Mouse (Mus musculus): ENCODE results near the gene Dmxl2. TPM values are rescaled to one million over a fixed set of nuclear protein-coding genes. Genes with fewer than 3 reads are reported as not detected.

Gene Dmxl2
- 100 to 1,000 TPM; 199 to 209 TPM for total RNA-seq (2021)
- long read RNA-seq, partial matches to known transcripts = 10 of 13 reads
- long read RNA-seq, other reads (novel, unspliced or antisense) = 3 of 13 reads

- DNase-seq (ENCODE audit: low spot score in 2 of 2) = peak; percentile 87 to 90
These were observed at the start of gene Dmxl2 for GRCm38 (mm10) chr9:54501453-54502110. Gene Dmxl2 (minus strand): TSS chr9:54501626.

- DNase-seq (ENCODE audit: low spot score in 2 of 2) = no peak
These were observed 48.0 kb upstream of the Dmxl2 start for GRCm38 (mm10) chr9:54549433-54549832.

GRCm38 (mm10) chr9:54547536-54547935 lies 46.1 kb upstream of the Dmxl2 start:
- DNase-seq (ENCODE audit: low spot score in 2 of 2) = peak; percentile 67 to 68

GRCm38 (mm10) chr9:54544954-54545315 lies 43.5 kb upstream of the Dmxl2 start:
- DNase-seq (ENCODE audit: low spot score in 2 of 2) = no peak

- DNase-seq (ENCODE audit: low spot score in 2 of 2) = no peak
These were observed 43.0 kb upstream of the Dmxl2 start for GRCm38 (mm10) chr9:54544212-54544953.

DNA sequence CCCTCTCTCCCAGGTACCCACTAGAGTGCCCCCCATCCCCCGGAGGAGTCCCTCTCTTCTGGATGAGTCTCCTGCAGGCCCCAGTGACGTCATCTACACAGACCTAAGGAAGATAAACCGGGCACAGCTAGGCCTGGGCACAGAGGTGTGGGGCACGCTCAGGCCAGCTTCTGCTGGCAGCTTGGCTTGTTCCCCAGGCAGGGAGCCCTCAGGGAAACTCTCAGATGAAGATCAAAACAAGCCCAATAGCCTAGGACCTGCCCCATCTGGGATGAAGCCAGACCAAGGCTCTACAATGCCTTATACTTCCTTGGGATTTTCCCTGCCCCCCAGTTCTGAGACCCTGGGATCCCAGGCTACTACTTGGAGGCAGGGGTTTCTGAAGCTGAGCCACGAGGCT lies 39.4 kb upstream of the Dmxl2 start:
- no peak for DNase-seq (ENCODE audit: low spot score in 2 of 2)

- DNase-seq (ENCODE audit: low spot score in 2 of 2) = no peak
These were observed 37.3 kb upstream of the Dmxl2 start, which contains the start of gene Sh2d7 for GRCm38 (mm10) chr9:54538684-54539083. Gene Sh2d7 (plus strand): TSS chr9:54538984.

DNA sequence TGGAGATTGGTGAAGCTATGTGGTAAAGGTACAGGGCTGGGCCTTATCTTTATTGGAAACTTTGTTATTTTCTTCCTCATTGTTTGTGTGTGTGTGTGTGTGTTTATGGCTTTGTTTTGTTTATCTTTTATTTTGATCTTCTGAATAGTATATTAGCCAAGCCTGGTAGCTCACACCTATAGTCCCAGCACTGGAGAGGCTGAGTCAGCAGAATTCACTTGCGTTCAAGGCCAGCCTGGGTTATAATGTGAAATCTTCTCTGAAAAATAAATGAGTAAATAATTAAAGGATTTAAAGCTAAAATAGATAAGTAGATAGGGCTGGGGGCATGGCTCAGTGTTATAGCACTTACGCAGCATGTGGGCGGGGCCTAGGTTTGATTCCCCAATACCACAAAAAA lies 36.8 kb upstream of the Dmxl2 start:
- DNase-seq (ENCODE audit: low spot score in 2 of 2) = no peak

DNA sequence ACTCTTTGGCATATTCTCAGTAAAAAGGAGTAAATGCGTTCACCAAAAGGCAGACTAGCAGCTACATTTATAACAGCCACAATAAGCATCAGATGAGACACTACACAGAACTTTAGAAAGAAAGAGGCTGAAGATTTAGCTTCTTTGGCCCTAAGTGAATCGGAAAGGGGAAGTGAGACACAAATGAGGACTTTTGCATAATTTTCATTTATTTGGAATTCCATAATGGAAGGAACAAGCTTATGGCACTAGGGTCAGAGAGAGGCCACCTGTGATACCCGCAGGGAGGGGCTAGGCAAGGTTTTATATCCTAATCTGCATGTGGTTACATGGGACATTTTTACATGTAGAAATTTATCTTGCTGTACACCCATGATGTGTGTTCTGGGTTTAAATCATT lies 36.1 kb upstream of the Dmxl2 start:
- DNase-seq (ENCODE audit: low spot score in 2 of 2) = no peak

DNA sequence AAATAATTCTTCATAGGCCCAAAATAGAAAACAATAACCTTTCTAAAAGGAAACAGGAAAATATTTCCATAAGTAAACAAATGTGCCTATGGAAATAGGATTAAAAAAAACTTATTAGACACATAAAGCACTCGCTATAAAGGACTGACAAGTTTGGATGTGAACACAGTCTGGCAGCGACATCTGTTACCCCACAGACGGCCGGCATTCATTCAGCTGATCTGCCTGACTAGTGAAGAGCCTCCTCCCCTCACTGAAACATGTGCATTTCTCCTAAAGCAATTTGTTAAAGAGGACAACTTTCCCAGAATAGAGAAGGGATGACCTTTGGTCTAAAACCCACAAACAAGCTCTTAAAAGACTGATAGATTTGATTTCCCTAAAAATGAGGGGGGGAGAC lies 35.6 kb upstream of the Dmxl2 start:
- DNase-seq (ENCODE audit: low spot score in 2 of 2) = peak in 1 of 2 experiments; percentile 62

- peak; percentile 64 to 69 for DNase-seq (ENCODE audit: low spot score in 2 of 2)
These were observed 34.8 kb upstream of the Dmxl2 start for GRCm38 (mm10) chr9:54536236-54536635.

DNA sequence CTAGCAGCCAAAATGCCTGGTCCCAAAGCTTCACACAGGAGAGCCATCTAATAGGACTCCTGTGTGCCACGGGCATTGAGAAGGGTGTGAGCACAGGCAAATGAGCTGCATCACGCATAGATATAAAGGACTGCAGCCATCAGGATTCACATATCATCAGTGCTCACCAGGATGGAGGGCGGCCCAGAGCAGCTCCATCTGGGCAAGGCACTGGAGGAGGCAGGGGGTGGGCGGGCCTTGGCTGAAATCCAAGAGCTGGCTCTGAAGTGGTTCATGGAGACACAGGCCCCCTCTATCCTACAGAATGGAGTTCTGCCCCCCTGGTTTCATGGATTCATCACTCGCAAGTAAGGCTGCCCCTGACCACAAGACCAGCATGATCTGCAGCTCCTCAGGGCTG lies 32.5 kb upstream of the Dmxl2 start:
- peak; percentile 84 for DNase-seq (ENCODE audit: low spot score in 2 of 2)

- DNase-seq (ENCODE audit: low spot score in 2 of 2) = no peak
These were observed 31.5 kb upstream of the Dmxl2 start for GRCm38 (mm10) chr9:54532926-54533325.

GRCm38 (mm10) chr9:54531421-54531820 lies 30.0 kb upstream of the Dmxl2 start:
- no peak for DNase-seq (ENCODE audit: low spot score in 2 of 2)

DNA sequence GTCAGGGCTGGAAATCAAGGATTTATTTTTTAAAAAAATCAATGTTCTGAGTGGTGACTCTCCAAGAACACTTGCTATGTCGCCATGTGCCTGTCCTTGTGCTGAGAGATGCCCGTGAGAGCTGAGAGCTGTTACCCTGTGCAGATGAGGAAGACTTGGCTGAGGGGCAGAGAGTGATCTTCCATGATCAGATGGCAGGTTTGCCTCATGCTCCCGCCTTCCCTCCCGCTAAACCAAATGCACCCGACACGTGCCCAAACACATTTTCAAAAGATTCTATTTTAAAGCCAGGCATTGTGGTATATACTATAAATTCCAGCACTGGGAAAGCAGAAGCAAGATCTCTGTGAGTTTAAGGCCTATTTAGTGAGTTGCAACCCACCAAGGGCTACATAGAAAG lies 29.4 kb upstream of the Dmxl2 start:
- DNase-seq (ENCODE audit: low spot score in 2 of 2) = no peak

- no peak for DNase-seq (ENCODE audit: low spot score in 2 of 2)
These were observed 28.5 kb upstream of the Dmxl2 start for GRCm38 (mm10) chr9:54529950-54530349.

DNA sequence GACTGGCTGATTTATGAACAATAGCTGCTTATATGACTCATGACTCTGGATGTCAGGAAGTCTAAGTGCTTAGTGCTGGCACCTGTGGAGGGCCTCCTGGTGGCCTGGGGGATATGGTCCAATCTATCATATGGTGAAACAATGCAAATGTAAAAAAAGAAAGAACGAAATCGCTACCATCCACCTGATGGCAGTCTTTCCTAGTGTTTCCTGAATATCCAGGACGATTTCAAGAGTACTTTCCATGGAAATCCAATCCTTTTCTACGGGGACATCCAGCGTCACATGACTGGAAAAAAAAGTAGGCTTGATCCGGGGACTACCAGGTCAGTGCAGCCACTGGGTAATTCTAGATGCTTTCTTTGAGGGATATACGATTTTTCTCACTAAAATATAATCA lies 26.3 kb upstream of the Dmxl2 start:
- no peak for DNase-seq (ENCODE audit: low spot score in 2 of 2)

GRCm38 (mm10) chr9:54520286-54520685 lies 18.9 kb upstream of the Dmxl2 start:
- DNase-seq (ENCODE audit: low spot score in 2 of 2) = no peak

DNA sequence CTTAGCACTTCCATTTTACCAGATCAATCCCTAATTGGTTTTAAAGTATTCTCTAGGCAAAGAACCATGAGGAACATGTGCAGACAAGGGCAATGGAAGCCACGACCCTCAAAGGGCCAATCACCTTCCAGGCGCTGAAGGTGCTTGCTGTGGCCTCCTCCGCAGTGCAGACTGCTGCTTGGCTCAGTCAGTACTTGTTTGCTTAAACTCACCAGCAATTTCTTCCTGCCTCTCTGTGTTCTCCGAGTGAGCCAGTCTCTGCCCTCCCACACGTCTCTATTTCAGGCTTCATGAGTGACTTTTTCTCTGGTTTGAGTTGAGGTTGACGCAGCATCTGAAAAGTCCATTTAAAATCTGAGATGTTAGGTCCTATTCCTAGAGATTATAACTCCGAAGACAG lies 17.5 kb upstream of the Dmxl2 start:
- no peak for DNase-seq (ENCODE audit: low spot score in 2 of 2)

DNA sequence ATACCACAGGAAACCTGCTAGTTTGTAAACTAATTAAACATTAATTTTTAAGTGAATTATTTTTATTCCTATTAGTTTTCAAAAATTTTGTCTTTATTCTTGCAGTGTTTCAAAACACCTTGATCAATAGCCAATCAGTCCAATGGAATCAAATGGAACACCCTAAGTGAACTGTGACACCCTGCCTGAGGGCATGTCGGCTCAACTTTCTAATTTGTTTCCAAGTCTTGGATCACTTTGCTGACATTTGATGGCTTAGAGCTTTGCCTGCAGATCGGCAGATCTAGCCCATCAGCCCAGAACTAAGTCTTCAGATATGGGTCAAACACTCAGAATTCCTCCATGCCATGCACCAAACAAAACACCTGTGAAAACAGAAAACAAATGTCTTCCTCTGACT lies 14.6 kb upstream of the Dmxl2 start:
- DNase-seq (ENCODE audit: low spot score in 2 of 2) = no peak

GRCm38 (mm10) chr9:54502873-54503272 lies 1.4 kb upstream of the Dmxl2 start:
- no peak for DNase-seq (ENCODE audit: low spot score in 2 of 2)

- DNase-seq (ENCODE audit: low spot score in 2 of 2) = no peak
These were observed 677 bp upstream of the Dmxl2 start for GRCm38 (mm10) chr9:54502111-54502495.

Data from layer of hippocampus, postnatal 10 days (tissue).